ENCODE assay signal across 10 mouse cellular contexts in genomic region chr2:115858927-115859326, GRCm38 (mm10).
DNase-seq lines count a peak whose midpoint lies in the region; ATAC-seq lines count a peak whose summit lies in the region.
"Had no signal": no experiment of that assay in that cellular context is flagged by ENCODE, and none has a peak within 500 bp of the region (broad histone marks: within the 10 kb centered on the region; RNA-seq: fewer than 3 reads in every experiment).

No protein-coding gene starts in this region.

- 0 out of 4 replicates have a peak overlapping the region, but pooled peaks of 1 of the 2 experiments have one; percentile 61 for H3K27ac ChIP-seq in heart, embryonic 14.5 days (replicated peaks in 1 of 2; ENCODE audit: control insufficient read depth in 1 of 2, insufficient read depth in 1 of 2, low read depth in 2 of 2, low read length in 2 of 2)
- H3K27ac ChIP-seq in embryonic facial prominence, embryonic 11.5 days (replicated peaks; ENCODE audit: low read depth, low read length), result no peak overlapping the region
- H3K27ac ChIP-seq in hindbrain, embryonic 14.5 days, result peak overlapping the region; percentile 89
- peak overlapping the region; percentile 66 for H3K27ac ChIP-seq in midbrain, embryonic 15.5 days

- peaks cover 11 to 24% of the 10 kb centered on the region in 2 experiments for H3K4me1 ChIP-seq in heart, embryonic 14.5 days (ENCODE audit: control insufficient read depth in 2 of 2, insufficient read depth in 2 of 2, low read length in 2 of 2)
- H3K4me1 ChIP-seq in embryonic facial prominence, embryonic 11.5 days (ENCODE audit: control insufficient read depth, insufficient read depth, low read length), result peaks cover 7% of the 10 kb centered on the region
- peaks cover 46% of the 10 kb centered on the region for H3K4me1 ChIP-seq in hindbrain, embryonic 14.5 days (replicated peaks; ENCODE audit: control insufficient read depth, insufficient read depth, low read length)
- H3K4me1 ChIP-seq in midbrain, embryonic 15.5 days, result peaks cover 38% of the 10 kb centered on the region

- H3K9me3 ChIP-seq in heart, embryonic 14.5 days (ENCODE audit: control insufficient read depth, low read length), result no peaks in the 10 kb centered on the region
- no peaks in the 10 kb centered on the region for H3K9me3 ChIP-seq in embryonic facial prominence, embryonic 11.5 days (replicated peaks; ENCODE audit: control insufficient read depth, low read length)
- H3K9me3 ChIP-seq in hindbrain, embryonic 14.5 days (ENCODE audit: control insufficient read depth, low read length), result no peaks in the 10 kb centered on the region
- no peaks in the 10 kb centered on the region for H3K9me3 ChIP-seq in midbrain, embryonic 15.5 days

- WGBS in heart, embryonic 14.5 days, result 13% methylated on average over 10 of the region's 10 CpGs
- 2% methylated on average over 10 of the region's 10 CpGs for WGBS in embryonic facial prominence, embryonic 11.5 days
- WGBS in hindbrain, embryonic 14.5 days, result 2% methylated on average over 10 of the region's 10 CpGs
- under 1% methylated on average over 10 of the region's 10 CpGs for WGBS in midbrain, embryonic 15.5 days

- H3K27me3 ChIP-seq in heart, embryonic 14.5 days (ENCODE audit: control insufficient read depth, insufficient read depth, low read length), result no peaks in the 10 kb centered on the region
- H3K27me3 ChIP-seq in embryonic facial prominence, embryonic 11.5 days (ENCODE audit: control insufficient read depth, insufficient read depth, low read length), result peaks cover 6% of the 10 kb centered on the region; the same call in 1 of the 2 replicates
- H3K27me3 ChIP-seq in hindbrain, embryonic 14.5 days (ENCODE audit: control insufficient read depth, insufficient read depth, low read length), result peaks cover 16% of the 10 kb centered on the region
- peaks cover 20% of the 10 kb centered on the region for H3K27me3 ChIP-seq in midbrain, embryonic 15.5 days (replicated peaks)

- H3K4me3 ChIP-seq in heart, embryonic 14.5 days (ENCODE audit: control insufficient read depth in 1 of 2, insufficient read depth in 1 of 2, low read depth in 1 of 2, low read length in 2 of 2), result peak overlapping the region; percentile 37 to 47
- H3K4me3 ChIP-seq in embryonic facial prominence, embryonic 11.5 days (ENCODE audit: low read depth, low read length), result no peak overlapping the region
- peak overlapping the region; percentile 20 for H3K4me3 ChIP-seq in hindbrain, embryonic 14.5 days (replicated peaks; ENCODE audit: low read length)
- H3K4me3 ChIP-seq in midbrain, embryonic 15.5 days, result 0 out of 2 replicates have a peak overlapping the region, but pooled peaks have one; percentile 4

- H3K4me2 ChIP-seq in heart, embryonic 14.5 days (ENCODE audit: low read length), result peak overlapping the region; percentile 84
- H3K4me2 ChIP-seq in embryonic facial prominence, embryonic 11.5 days (ENCODE audit: low read depth, low read length), result peak overlapping the region; percentile 52
- peak overlapping the region; percentile 48 for H3K4me2 ChIP-seq in hindbrain, embryonic 14.5 days (replicated peaks)
- H3K4me2 ChIP-seq in midbrain, embryonic 15.5 days, result peak overlapping the region; percentile 31; the same call in 1 of the 2 replicates

- ATAC-seq in heart, embryonic 14.5 days (ENCODE audit: insufficient number of reproducible peaks, insufficient read depth, low FRiP score, low read depth), result no peak
- no peak for ATAC-seq in embryonic facial prominence, embryonic 11.5 days (replicated peaks; ENCODE audit: insufficient number of reproducible peaks, low FRiP score, low TSS enrichment, low read depth)
- ATAC-seq in hindbrain, embryonic 14.5 days (ENCODE audit: low FRiP score), result no peak
- ATAC-seq in midbrain, embryonic 15.5 days (replicated peaks), result no peak

- peak overlapping the region; percentile 71 for H3K9ac ChIP-seq in heart, embryonic 14.5 days (ENCODE audit: low read length)
- no peak overlapping the region for H3K9ac ChIP-seq in embryonic facial prominence, embryonic 11.5 days (replicated peaks; ENCODE audit: low read length)
- H3K9ac ChIP-seq in hindbrain, embryonic 14.5 days, result peak overlapping the region; percentile 52
- H3K9ac ChIP-seq in midbrain, embryonic 15.5 days, result no peak overlapping the region

- no peak for DNase-seq in heart, adult 9 months (ENCODE audit: low spot score in 2 of 2)
- DNase-seq in embryonic facial prominence, embryonic 11.5 days (ENCODE audit: low spot score), result peak; percentile 49
- DNase-seq in hindbrain, embryonic 14.5 days (ENCODE audit: low spot score), result no peak
- DNase-seq in adrenal gland, adult (ENCODE audit: inconsistent age in 2 of 2, low spot score in 1 of 2), result no peak
- DNase-seq in layer of hippocampus, postnatal 36 days, result no peak
- no peak for DNase-seq in kidney, adult 9 months
- DNase-seq: cerebellum, adult 18-20 months; layer of hippocampus, adult 9-11 months had no signal

- H3K36me3 ChIP-seq in heart, embryonic 14.5 days (ENCODE audit: control insufficient read depth, insufficient read depth, low read length), result peaks cover 7% of the 10 kb centered on the region
- no peaks in the 10 kb centered on the region for H3K36me3 ChIP-seq in embryonic facial prominence, embryonic 11.5 days (replicated peaks; ENCODE audit: control insufficient read depth, insufficient read depth, low read depth, low read length)
- peaks cover 8% of the 10 kb centered on the region for H3K36me3 ChIP-seq in hindbrain, embryonic 14.5 days (replicated peaks; ENCODE audit: control insufficient read depth, insufficient read depth)
- H3K36me3 ChIP-seq in midbrain, embryonic 15.5 days (replicated peaks), result no peaks in the 10 kb centered on the region

Comparison
In these comparisons a context has a peak if more than half of its experiments do, and no peak if none do; other contexts are left out.
1. H3K4me2 ChIP-seq: peak in every context shown above with its lines; median percentile 84 in heart, embryonic 14.5 days; 52 in embryonic facial prominence, embryonic 11.5 days; 48 in hindbrain, embryonic 14.5 days; 31 in midbrain, embryonic 15.5 days.
2. H3K9ac ChIP-seq: peak in heart, embryonic 14.5 days (single experiment) and hindbrain, embryonic 14.5 days (single experiment); none in embryonic facial prominence, embryonic 11.5 days (single experiment) and midbrain, embryonic 15.5 days (single experiment).